Mouse (Mus musculus) liver, embryonic 11.5 days (tissue): ENCODE measurements around the gene Sos1. TPM values are rescaled to one million over a fixed set of nuclear protein-coding genes. Genes with fewer than 3 reads are reported as not detected.

Experiments
- ATAC-seq: fragments of 200-750 bp; cut with Nextera tagmentation; replicated peaks from 2 replicates; pipeline ENCODE4 v1.8.0; 2017; ENCODE audit warnings: moderate number of reproducible peaks, mild to moderate bottlenecking, moderate TSS enrichment, moderate library complexity; ENCODE audit not compliant: low FRiP score
- DNase-seq: peaks from one replicate; pipeline ENCODE4 v3.0.0-alpha.2; 2017; ENCODE audit warnings: low spot score
- H3K27ac ChIP-seq: fragments of 300-500 bp; sonication (generic); 2 replicates; pipeline ENCODE4 v1.5.1; 2014; ENCODE audit warnings: mild to moderate bottlenecking, low read depth, low read length, control low read depth
- H3K27me3 ChIP-seq: fragments of 300-500 bp; sonication (generic); replicated peaks from 2 replicates; pipeline ENCODE4 v1.6.1; 2014; ENCODE audit warnings: low read length, mixed read lengths; ENCODE audit not compliant: control insufficient read depth, insufficient read depth
- H3K36me3 ChIP-seq: fragments of 300-500 bp; sonication (generic); 2 replicates; pipeline ENCODE4 v1.6.1; 2014; ENCODE audit warnings: mild to moderate bottlenecking, low read length, moderate library complexity, mixed read lengths; ENCODE audit not compliant: control insufficient read depth, insufficient read depth
- H3K4me1 ChIP-seq: fragments of 300-500 bp; sonication (generic); replicated peaks from 2 replicates; pipeline ENCODE4 v1.6.1; 2014; ENCODE audit warnings: low read length, mixed read lengths; ENCODE audit not compliant: control insufficient read depth, insufficient read depth
- H3K4me2 ChIP-seq: fragments of 300-500 bp; sonication (generic); 2 replicates; pipeline ENCODE4 v1.6.1; 2014; ENCODE audit warnings: mild to moderate bottlenecking, control low read depth, moderate library complexity
- H3K4me3 ChIP-seq: fragments of 300-500 bp; sonication (generic); 2 replicates; pipeline ENCODE4 v1.5.1; 2014; ENCODE audit warnings: low read depth, low read length, control low read depth
- H3K9ac ChIP-seq: fragments of 300-500 bp; sonication (generic); 2 replicates; pipeline ENCODE4 v1.6.1; 2014; ENCODE audit warnings: low read depth, low read length, control low read depth
- H3K9me3 ChIP-seq: fragments of 300-500 bp; sonication (generic); 2 replicates; pipeline ENCODE4 v1.6.1; 2016; ENCODE audit warnings: low read length, inconsistent platforms, mixed read lengths; ENCODE audit not compliant: control insufficient read depth
- WGBS: fragments of 180-500 bp; shearing (Covaris S2); extraction: QIAGEN DNeasy Blood & Tissue Kit; methylation state at CpG from one replicate; pipeline ENCODE4 v1.1.7; 2014; 5-methylcytosine and 5-hydroxymethylcytosine counted together
- polyA plus RNA-seq: library from polyadenylated mRNA; unstranded; fragments of >200 nt; fragmentation: Nextera tagmentation; extraction: Ambion mirVana; gene quantifications from 2 replicates; pipeline ENCODE4 v1.2.1, GENCODE M21; 2014

Gene Sos1
- polyA plus RNA-seq, 1 experiment from 2014 or later = 4.5 TPM

- Histone ChIP-seq H3K27ac (no peak overlapping the region), H3K4me2 (no peak overlapping the region), H3K9me3 (no peaks in the 10 kb centered on the region), H3K4me1 (no peaks in the 10 kb centered on the region), H3K36me3 (no peaks in the 10 kb centered on the region), H3K4me3 (no peak overlapping the region), H3K9ac (no peak overlapping the region), H3K27me3 (no peaks in the 10 kb centered on the region)
- ATAC-seq (no peak), DNase-seq (no peak)
- WGBS = 80% methylated on average over 4 of the region's 4 CpGs
Measured at GRCm38 (mm10) chr17:80345277-80345676, 135.0 kb downstream of the Sos1 start.

Other genes starting within 250 kb of the Sos1 start
- 18.6 and 20.1 TPM in 2 replicates for gene Morn2, start 190.2 kb downstream of the Sos1 start, polyA plus RNA-seq
- 9.3 and 11.6 TPM in 2 replicates for gene Dhx57, start 190.0 kb downstream of the Sos1 start, polyA plus RNA-seq
- 0.45 and 0.49 TPM in 2 replicates for gene Arhgef33, start 173.0 kb downstream of the Sos1 start, polyA plus RNA-seq
- not detected in 2 replicates for gene Gm10190, start 106.9 kb downstream of the Sos1 start, polyA plus RNA-seq
- 0.53 and 0.56 TPM in 2 replicates for gene Cdkl4, start 97.4 kb upstream of the Sos1 start, polyA plus RNA-seq
- 9.9 TPM in 2 replicates for gene Map4k3, start 248.0 kb upstream of the Sos1 start, polyA plus RNA-seq